Mouse (Mus musculus) liver, embryonic 15.5 days (tissue): ENCODE measurements around the gene Fnbp1l. TPM values are rescaled to one million over a fixed set of nuclear protein-coding genes. Genes with fewer than 3 reads are reported as not detected.

ENCODE experiments used
- ATAC-seq: fragments of 200-750 bp; cut with Nextera tagmentation; 2 replicates; pipeline ENCODE4 v1.8.0; 2017; ENCODE audit warnings: moderate number of reproducible peaks, mild to moderate bottlenecking, moderate library complexity; ENCODE audit not compliant: insufficient read depth
- H3K27ac ChIP-seq: fragments of 300-500 bp; sonication (generic); replicated peaks from 2 replicates; pipeline ENCODE4 v1.5.1; 2015; ENCODE audit warnings: mild to moderate bottlenecking, inconsistent platforms
- H3K27me3 ChIP-seq: fragments of 300-500 bp; sonication (generic); 2 replicates; pipeline ENCODE4 v1.6.1; 2015; ENCODE audit warnings: mild to moderate bottlenecking, inconsistent platforms
- H3K36me3 ChIP-seq: fragments of 300-500 bp; sonication (generic); replicated peaks from 2 replicates; pipeline ENCODE4 v1.6.1; 2015; ENCODE audit warnings: moderate library complexity, mild to moderate bottlenecking, inconsistent platforms
- H3K4me1 ChIP-seq: fragments of 300-500 bp; sonication (generic); replicated peaks from 2 replicates; pipeline ENCODE4 v1.6.1; 2015; ENCODE audit warnings: inconsistent platforms
- H3K4me2 ChIP-seq: fragments of 300-500 bp; sonication (generic); 2 replicates; pipeline ENCODE4 v1.6.1; 2015; ENCODE audit warnings: moderate library complexity, mild to moderate bottlenecking, inconsistent platforms
- H3K4me3 ChIP-seq: fragments of 300-500 bp; sonication (generic); replicated peaks from 2 replicates; pipeline ENCODE4 v1.5.1; 2015; ENCODE audit warnings: mild to moderate bottlenecking, inconsistent platforms
- H3K9ac ChIP-seq: fragments of 300-500 bp; sonication (generic); 2 replicates; pipeline ENCODE4 v1.6.1; 2015; ENCODE audit warnings: moderate library complexity, mild to moderate bottlenecking, inconsistent platforms
- H3K9me3 ChIP-seq: fragments of 300-500 bp; sonication (generic); replicated peaks from 2 replicates; pipeline ENCODE4 v1.6.1; 2016; ENCODE audit warnings: inconsistent platforms
- WGBS: fragments of 180-500 bp; shearing (Covaris S2); methylation state at CpG from one replicate; pipeline ENCODE4 v1.1.7; 2015; ENCODE audit warnings: mixed read lengths; ENCODE audit not compliant: insufficient replicate concordance; 5-methylcytosine and 5-hydroxymethylcytosine counted together
- polyA plus RNA-seq: library from polyadenylated mRNA; unstranded; fragments of >200 nt; fragmentation: Nextera tagmentation; extraction: Ambion mirVana; gene quantifications from 2 replicates; pipeline ENCODE4 v1.2.1, GENCODE M21; 2015

Gene Fnbp1l
- 3.5 and 4.3 TPM in 2 replicates for polyA plus RNA-seq

DNA sequence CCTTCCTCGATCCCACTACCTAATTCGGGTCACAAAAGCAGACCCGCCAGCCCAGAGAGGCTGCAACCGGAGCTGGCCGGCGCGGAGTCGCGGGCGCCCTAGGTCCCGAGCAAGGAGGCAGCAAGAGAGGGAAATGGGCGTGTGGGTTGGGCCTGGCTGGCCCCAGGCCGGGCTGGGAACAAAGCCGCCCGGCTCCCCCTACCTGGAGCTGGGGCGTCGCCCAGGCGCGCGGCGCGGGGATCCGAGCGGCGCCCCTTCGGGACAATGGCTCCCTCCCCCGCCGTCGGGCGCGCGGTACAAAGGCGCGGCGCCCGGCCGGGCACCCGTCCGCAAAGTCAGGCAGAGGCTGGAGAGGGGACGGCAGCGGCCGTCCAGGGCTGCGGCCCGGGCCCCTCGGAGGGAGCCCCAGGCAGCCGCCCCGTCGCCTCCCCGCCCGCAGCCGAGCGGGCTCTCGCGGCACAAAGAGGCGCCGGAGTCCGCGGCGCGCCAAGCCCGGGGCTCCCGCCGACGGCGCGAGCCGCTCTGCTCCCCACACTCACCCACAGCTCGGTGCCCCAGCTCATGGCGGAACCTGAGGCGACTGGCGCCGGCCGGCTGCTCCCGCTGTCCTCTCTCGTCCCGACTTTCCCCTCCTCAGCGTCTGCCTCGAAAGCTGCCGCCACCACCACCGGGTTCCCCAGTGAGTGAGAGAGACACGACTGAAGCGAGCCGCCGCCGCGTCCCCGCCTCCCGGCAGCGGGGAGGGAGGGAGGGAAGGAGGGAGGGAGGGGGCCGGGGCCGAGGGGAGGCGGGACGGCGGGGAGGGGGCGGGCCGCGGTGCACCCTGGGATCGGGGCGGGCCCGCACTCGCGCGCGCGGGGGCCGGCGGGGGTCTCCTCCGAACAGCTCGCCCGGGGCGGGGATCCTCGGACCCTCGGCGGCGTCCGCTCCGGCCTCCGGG is at the start of gene Fnbp1l:
Gene Fnbp1l, minus strand, starts transcription at position 725 of the 940 bp plus-strand sequence.
- Histone ChIP-seq H3K9ac (peak within 1 kb of the TSS; percentile 52), H3K4me3 (peak within 1 kb of the TSS; percentile 65), H3K27me3 (peaks cover 41% of the 10 kb centered on the region), H3K9me3 (no peaks in the 10 kb centered on the region), H3K4me1 (peaks cover 11% of the 10 kb centered on the region), H3K27ac (peak within 1 kb of the TSS; percentile 72), H3K36me3 (no peaks in the 10 kb centered on the region), H3K4me2 (peak within 1 kb of the TSS; percentile 68)
- ATAC-seq = peak; percentile 60
- under 1% methylated on average over 88 of the region's 118 CpGs for WGBS

DNA sequence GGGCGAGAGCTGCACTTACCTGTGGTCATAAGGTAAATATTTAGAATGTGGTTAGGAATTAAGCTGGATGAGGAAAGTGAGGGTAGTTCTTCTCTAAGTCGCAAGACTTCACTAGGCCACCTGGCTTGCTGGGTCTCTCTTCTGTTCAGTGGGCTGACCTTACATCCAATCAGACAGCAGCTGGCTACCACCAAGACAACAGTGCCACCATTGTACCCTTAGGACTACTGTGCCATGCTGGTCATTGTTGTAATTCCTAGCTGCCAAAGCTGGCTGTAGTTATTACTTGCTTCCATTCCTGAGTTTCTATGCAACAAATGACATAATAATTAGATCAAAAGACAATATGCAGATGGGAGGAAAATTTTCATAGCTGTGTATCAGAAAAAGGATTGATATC is 41.3 kb upstream of the Fnbp1l start:
- no peak for ATAC-seq
- H3K27me3 ChIP-seq = no peaks in the 10 kb centered on the region
- 47% methylated on average over 2 of the region's 2 CpGs for WGBS

DNA sequence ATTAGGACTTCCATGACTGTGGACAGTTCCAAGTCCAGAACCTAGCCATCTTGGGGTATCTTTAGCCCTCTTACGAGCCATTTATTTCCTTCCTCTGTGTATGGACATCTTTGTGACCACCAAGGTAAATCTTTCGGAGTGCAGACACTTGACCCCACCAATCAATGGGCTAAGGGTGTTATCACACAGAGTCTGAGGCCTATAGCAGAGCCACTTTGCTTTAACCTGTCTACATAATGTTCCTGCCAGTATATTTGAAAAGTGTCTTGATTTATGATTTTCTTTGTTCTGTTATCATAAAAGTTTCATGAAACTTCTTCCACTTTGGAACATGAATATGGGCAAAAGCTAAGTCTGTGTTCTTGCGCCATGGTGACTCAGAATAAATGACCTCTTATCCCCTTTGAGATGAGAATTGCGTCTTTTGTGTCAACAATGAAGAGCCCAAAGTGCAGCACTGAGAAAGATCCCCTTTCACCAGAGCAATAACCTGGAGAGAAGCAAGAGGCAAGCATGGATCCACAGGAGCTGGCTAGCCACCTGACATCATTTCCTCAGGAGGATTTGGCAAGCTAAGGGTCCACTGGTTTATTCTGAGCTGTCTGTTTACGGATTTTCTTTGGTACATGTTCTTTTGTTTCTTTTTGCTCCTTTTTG is 39.9 kb upstream of the Fnbp1l start:
- no peaks in the 10 kb centered on the region for H3K36me3 ChIP-seq
- H3K27ac ChIP-seq = no peak overlapping the region
- H3K9me3 ChIP-seq = no peaks in the 10 kb centered on the region
- no peaks in the 10 kb centered on the region for H3K27me3 ChIP-seq
- no peak for ATAC-seq
- H3K4me2 ChIP-seq = no peak overlapping the region
- 66% methylated on average over 5 of the region's 5 CpGs for WGBS
- H3K4me1 ChIP-seq = no peaks in the 10 kb centered on the region
- H3K9ac ChIP-seq = no peak overlapping the region
- no peak overlapping the region for H3K4me3 ChIP-seq

More for the DNA sequence above, 41.3 kb upstream of the Fnbp1l start:
- Histone ChIP-seq H3K9ac (no peak overlapping the region), H3K4me2 (no peak overlapping the region), H3K27ac (no peak overlapping the region), H3K4me1 (no peaks in the 10 kb centered on the region), H3K4me3 (no peak overlapping the region), H3K36me3 (no peaks in the 10 kb centered on the region), H3K9me3 (no peaks in the 10 kb centered on the region)

DNA sequence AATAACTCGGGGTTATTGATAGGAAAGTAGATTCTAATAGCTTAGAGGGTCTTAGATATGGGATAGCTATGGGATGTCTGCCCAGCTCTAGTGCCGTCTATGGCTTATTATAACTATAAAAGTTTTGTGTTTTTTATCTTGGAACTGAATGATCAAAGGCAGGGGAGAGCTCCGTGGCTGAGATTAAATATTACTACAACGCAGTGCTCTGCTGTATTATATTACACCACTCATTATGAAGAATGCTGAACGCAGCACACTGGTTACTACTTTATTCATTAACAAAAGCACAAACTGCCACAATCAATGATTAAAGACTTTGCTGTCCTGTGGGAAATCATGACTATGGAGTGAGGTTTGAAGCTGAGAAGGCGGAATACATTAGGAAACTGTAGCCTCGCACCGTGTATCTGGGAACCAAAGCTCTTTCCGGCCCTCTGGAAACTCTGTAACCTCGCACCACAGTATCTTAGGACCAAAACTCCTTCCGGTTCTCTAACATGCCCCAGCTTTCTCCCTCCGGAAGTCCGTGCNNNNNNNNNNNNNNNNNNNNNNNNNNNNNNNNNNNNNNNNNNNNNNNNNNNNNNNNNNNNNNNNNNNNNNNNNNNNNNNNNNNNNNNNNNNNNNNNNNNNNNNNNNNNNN is 27.8 kb upstream of the Fnbp1l start:
- no peaks in the 10 kb centered on the region for H3K9me3 ChIP-seq
- no peak for ATAC-seq
- no peak overlapping the region for H3K27ac ChIP-seq
- WGBS = 62% methylated on average over 13 of the region's 13 CpGs
- no peaks in the 10 kb centered on the region for H3K4me1 ChIP-seq
- no peaks in the 10 kb centered on the region for H3K27me3 ChIP-seq
- no peaks in the 10 kb centered on the region for H3K36me3 ChIP-seq
- H3K4me3 ChIP-seq = no peak overlapping the region
- H3K4me2 ChIP-seq = no peak overlapping the region
- H3K9ac ChIP-seq = no peak overlapping the region

DNA sequence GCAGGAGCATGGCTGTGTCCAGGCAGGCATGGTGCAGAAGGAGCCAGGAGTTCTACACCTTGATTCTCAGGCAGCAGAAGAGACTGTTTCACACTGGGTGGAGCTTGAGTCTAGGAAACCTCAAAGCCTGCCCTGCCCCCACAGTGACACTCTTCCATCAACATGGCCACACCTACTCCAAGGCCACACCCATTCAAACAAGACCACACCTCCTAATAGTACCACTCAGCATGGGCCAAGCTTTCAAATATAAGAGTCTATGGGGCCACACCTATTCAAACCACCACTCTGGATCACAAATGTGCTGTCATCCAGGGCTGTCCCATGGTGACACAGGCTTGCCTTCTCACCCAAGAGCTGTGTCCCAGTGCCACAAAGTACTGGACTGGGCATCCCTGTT is 20.8 kb upstream of the Fnbp1l start:
- H3K4me2 ChIP-seq = no peak overlapping the region
- no peak overlapping the region for H3K4me3 ChIP-seq
- ATAC-seq = no peak
- no peaks in the 10 kb centered on the region for H3K27me3 ChIP-seq
- H3K36me3 ChIP-seq = no peaks in the 10 kb centered on the region
- no peak overlapping the region for H3K9ac ChIP-seq
- peaks cover 4% of the 10 kb centered on the region for H3K4me1 ChIP-seq
- H3K9me3 ChIP-seq = no peaks in the 10 kb centered on the region
- no peak overlapping the region for H3K27ac ChIP-seq

DNA sequence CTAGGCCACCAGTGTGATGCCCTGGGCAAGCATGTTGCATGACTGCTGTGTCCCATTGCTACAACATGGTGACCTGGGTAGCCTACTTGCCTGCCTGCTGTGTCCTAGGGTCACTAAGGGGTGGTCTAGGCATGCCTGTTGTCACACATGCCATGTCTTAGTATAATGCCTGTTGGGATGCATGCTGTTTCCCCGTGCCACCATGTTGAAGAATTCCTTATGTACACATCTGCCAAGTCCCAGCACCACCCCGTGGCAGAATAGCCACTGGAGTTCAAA is 19.6 kb upstream of the Fnbp1l start:
- Histone ChIP-seq H3K9ac (no peak overlapping the region), H3K9me3 (no peaks in the 10 kb centered on the region), H3K27ac (no peak overlapping the region), H3K4me2 (no peak overlapping the region), H3K4me3 (no peak overlapping the region), H3K4me1 (peaks cover 4% of the 10 kb centered on the region), H3K36me3 (no peaks in the 10 kb centered on the region), H3K27me3 (no peaks in the 10 kb centered on the region)
- WGBS = 61% methylated on average over 2 of the region's 2 CpGs
- no peak for ATAC-seq

DNA sequence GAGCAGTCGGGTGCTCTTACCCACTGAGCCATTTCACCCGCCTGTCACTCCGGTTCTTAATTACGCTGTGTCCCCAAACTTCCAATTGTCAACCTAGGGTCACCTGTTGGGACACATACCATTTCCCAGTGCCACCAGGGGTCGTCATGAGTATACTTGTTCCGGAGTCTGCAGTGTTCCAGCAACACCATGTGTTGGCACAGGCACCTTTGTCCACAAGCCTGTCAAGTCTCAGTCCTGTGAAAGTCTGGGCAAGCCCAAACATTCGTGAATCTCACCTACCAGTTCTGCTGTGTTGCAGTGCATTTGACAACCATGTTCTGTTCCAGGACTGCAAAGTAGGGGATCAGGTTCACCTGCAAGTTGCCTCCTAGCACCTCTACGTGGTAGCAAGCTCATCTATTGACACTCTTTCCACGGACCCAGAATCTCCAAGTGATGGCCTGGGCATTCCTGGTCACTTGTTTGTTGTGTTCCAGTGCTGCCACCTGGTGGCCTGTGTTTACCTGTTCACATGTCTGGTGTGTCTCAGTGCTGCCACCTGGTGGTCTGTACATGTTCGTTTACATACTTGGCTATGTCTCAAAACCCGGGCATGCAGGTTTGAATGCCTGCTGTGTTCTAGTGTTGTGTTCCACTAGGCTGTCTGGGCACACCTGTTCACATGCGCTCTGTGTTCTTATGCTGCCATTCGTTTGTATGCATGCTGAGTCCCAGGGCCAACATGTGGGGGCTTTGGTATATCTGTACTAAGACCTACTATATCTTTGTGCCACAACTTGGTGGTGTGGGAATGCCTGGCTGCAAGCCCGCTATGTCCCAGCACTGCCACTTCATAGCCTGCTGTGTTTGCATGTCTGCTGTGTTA is 19.0 kb upstream of the Fnbp1l start:
- H3K27me3 ChIP-seq = no peaks in the 10 kb centered on the region
- no peaks in the 10 kb centered on the region for H3K36me3 ChIP-seq
- 30% methylated on average over 14 of the region's 14 CpGs for WGBS
- H3K4me3 ChIP-seq = no peak overlapping the region
- peak; percentile 65 for ATAC-seq
- H3K4me1 ChIP-seq = peaks cover 4% of the 10 kb centered on the region
- H3K27ac ChIP-seq = no peak overlapping the region
- no peak overlapping the region for H3K9ac ChIP-seq
- H3K4me2 ChIP-seq = no peak overlapping the region
- H3K9me3 ChIP-seq = no peaks in the 10 kb centered on the region

DNA sequence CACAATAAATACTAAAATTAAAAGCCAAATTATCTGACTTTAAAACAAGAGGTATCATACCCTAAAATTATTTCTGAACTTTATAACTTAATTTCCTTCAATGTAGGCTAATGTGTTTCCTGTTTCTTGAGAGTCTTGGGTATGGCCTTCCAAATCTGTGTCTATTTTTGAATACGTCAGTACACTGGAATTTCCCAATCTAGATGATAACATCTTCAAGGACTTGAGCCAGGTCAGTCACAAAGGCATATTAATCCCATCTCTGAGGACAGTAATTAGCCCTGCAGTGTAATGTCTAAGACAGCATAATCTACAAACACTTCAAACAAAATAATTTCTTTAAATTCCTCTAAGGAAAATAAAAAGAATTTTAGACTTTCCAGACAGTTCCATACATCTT is 17.8 kb upstream of the Fnbp1l start:
- H3K27me3 ChIP-seq = no peaks in the 10 kb centered on the region
- ATAC-seq = no peak
- no peak overlapping the region for H3K27ac ChIP-seq
- peaks cover 4% of the 10 kb centered on the region for H3K4me1 ChIP-seq
- no peak overlapping the region for H3K4me3 ChIP-seq
- H3K4me2 ChIP-seq = no peak overlapping the region
- no peaks in the 10 kb centered on the region for H3K36me3 ChIP-seq
- no peak overlapping the region for H3K9ac ChIP-seq
- H3K9me3 ChIP-seq = no peaks in the 10 kb centered on the region
- 60% methylated on average over 1 of the region's 1 CpGs for WGBS

DNA sequence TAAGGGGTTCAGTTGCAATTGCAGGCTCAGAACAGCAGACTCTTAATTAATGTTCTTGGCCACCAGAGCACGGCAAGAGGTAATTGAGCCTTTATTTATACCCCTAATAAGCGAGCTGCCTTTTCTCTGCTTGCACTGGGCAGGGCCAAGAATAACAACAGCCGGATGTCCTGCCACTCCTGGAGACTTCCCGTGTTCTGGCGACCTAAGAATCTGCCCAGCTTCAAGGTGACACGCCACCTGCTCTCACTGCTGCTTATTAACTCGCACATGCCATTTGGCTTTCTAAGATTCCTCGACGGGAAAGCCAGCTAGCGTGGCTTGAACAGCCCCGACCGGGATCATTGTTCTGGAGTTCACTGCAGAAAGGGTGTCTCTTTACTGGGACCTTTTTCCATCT is 15.7 kb upstream of the Fnbp1l start:
- Histone ChIP-seq H3K4me2 (no peak overlapping the region), H3K9me3 (no peaks in the 10 kb centered on the region), H3K4me1 (peaks cover 4% of the 10 kb centered on the region), H3K9ac (no peak overlapping the region), H3K4me3 (no peak overlapping the region), H3K36me3 (no peaks in the 10 kb centered on the region), H3K27me3 (no peaks in the 10 kb centered on the region), H3K27ac (no peak overlapping the region)
- WGBS = 24% methylated on average over 12 of the region's 12 CpGs
- ATAC-seq = no peak

DNA sequence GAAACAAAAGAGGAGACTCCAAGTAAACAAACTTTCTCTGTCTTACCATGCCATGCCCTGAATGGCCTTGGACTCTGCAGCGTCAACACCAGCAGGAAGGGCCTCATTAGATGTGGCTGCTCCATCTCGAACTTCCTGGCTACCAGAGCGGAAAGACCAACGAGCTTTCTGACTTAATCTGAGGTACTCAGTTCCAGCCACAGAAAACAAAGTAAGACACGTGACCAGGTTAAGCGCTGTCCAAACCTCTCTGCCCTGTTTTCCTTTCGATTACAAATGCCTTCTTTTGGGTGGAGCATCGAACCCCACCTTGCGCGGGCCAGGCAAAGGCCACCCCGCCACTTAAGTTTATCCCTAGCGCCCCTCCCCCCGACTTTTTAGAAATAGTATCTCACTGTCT is 10.1 kb upstream of the Fnbp1l start:
- Histone ChIP-seq H3K4me2 (peak overlapping the region; percentile 55), H3K4me3 (peak overlapping the region; percentile 31), H3K27me3 (no peaks in the 10 kb centered on the region), H3K9me3 (no peaks in the 10 kb centered on the region), H3K4me1 (peaks cover 10% of the 10 kb centered on the region; the same call in 1 of the 2 replicates), H3K36me3 (no peaks in the 10 kb centered on the region), H3K9ac (no peak overlapping the region), H3K27ac (no peak overlapping the region; the same call in 1 of the 2 replicates)
- WGBS = 5% methylated on average over 13 of the region's 13 CpGs
- ATAC-seq = peak; percentile 60
